Mouse (Mus musculus): Measurements from ENCODE around the gene Egfl8. TPM values are rescaled to one million over a fixed set of nuclear protein-coding genes. Genes with fewer than 3 reads are reported as not detected.

Gene Egfl8
- total RNA-seq (2021): 1 to 10 TPM; 2.7 to 3.3 TPM

DNA sequence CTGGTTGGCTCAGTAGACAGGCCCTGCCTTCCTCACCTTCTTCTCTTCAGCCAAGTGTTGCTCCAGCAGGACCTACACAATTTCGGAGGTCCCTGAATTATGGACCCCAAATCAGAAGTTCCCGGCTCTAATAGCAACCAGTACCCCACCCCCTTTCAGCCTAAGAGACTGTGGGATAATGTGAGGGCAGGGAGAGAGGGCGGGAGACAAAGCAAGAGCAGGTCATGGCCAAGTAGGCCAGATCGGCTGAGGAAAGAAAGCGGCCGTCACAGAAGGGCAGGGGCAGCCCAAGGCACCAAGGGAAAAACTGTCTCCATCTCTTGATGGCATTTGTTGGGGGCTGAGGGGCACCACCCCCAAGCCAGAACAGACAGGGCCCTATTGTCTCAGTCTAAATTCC lies at the start of gene Egfl8:
Gene Egfl8, minus strand, starts transcription at position 101 of the 400 bp plus-strand sequence.
- intact Hi-C loops (cut with DNase I): no loop called here
- no peak for DNase-seq (ENCODE audit: low spot score in 2 of 2)

DNA sequence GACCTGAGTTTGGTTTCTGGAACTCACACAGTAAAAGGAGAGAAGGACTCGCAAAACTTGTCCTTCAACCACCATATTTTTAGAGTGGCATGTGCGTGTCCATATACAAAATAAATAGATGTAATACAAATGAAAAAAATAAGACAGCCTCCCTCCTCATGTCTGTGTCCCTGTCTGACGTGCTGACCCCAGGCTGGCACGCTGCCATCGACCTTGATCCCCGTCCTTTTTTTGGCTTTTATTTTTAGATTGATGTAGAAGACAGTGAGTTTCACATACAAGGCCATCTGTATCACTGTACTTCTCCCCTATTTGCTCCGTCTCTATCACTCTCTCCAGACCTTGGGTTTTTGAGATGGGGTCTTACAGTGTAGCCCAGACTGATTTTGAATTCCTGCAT lies 48.7 kb upstream of the Egfl8 start:
- intact Hi-C loops (cut with DNase I): no loop called here
- DNase-seq (ENCODE audit: low spot score in 2 of 2): no peak

DNA sequence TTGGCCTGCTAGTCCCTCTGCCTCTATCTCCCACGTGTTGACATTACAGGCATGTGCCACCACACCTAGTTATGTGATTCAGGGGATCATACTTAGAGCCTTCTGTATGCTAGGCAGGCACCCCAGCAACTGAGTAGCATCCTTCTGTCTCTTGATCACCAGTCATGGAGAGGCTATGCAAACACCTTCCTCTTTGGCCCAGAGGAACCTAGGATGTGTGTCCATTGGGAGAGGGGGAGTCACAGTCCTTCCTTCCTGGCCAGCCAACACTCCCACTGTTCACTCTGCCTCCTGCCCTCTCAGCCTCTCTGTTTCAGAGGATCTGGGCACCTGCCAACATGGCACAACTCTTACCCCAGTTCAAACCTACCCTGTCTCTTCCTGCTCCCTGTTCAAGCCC lies 47.8 kb upstream of the Egfl8 start:
- intact Hi-C loops (cut with DNase I): no loop called here
- no peak for DNase-seq (ENCODE audit: low spot score in 2 of 2)

DNA sequence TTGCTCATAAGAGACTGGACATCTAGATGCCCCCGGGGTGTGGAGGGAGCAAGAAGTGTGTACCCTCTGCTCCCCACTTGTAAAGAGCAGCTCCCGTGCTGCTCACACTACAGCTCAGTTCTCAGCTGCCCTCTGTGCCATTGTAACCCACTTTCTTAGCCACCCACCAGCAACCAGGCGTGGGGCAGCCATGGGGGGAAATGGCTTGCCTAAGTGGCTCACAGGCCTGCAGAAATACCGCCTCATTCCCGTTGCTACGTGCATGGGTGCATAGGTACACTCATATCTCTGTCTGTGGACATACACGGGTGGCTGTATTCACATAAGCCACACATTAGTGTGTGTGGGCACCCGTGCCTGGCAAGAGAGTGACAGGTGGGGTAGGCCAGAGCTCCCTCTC lies 47.2 kb upstream of the Egfl8 start:
- intact Hi-C loops (cut with DNase I): no loop called here
- no peak for DNase-seq (ENCODE audit: low spot score in 2 of 2)

DNA sequence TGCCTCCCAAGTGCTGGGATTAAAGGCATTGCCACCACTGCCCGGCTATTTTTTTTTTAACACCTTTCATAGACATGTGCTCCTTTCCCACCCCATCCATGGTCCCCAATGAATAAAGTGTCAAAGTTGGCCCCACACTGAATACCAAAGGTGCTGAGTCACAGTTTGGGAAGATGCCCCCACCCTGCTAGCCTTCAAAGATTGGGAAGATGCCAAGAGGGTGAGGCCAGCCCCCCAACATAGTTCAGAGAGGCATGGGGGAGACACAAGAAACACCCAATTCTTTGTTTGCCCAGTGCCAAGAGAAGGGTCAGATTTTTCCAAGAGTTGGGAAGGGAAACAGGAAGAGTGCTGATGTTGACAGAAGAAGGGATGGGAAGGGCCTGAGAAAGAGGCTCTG lies 46.7 kb upstream of the Egfl8 start:
- intact Hi-C loops (cut with DNase I): no loop called here
- DNase-seq (ENCODE audit: low spot score in 2 of 2): no peak

DNA sequence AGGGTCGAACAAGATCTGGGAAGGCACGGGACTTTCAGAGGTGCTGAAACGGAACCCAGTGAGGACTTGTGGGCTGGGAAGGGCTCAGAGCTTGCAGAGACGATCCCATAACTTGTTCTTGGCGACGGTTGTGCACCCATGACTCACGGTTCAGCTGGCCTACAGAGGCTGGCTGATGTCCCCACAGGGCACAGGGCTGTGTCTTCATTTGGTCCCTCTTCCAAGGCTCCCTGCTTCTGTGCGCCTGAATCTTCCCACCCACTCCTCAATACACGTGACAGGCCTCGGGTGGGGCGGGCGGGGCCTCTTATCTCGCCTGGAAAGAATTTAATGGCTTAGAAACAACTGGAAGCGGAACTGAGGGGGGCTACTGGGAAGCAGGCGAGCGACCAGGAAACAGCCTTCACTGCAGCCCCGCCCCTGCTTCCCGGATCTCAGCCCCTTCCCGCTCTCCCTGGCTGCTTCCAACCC lies 45.4 kb upstream of the Egfl8 start:
- intact Hi-C loops (cut with DNase I): no loop called here
- DNase-seq (ENCODE audit: low spot score in 2 of 2): no peak

DNA sequence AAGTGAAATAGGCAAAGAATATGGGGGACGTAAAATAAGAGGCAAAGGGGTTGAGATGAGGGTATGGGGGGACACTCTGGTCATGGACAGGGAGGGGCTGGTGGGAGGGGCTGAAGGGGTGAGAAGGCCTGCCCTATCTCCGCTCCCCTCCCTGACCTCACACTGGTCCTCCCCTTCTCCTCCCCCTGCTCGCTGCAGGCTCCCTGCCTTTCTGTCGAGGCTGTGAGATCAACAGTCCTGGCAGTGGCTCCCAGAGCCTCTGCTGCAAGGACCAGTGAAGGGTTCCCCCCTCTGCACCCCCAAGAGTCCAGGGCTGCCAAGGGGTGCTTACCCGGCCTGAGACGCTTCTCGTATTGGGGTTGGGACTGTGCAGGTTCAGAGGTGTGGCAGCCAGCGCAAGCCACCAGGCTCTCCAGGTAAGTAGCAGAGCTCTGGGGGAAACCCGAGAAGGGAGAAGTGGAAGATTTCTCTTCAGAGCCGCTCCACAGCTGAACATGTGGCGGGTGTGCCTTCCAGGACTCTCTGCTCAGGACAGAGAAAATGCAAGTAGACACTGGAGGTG lies 44.6 kb upstream of the Egfl8 start:
- DNase-seq (ENCODE audit: low spot score in 2 of 2): no peak

DNA sequence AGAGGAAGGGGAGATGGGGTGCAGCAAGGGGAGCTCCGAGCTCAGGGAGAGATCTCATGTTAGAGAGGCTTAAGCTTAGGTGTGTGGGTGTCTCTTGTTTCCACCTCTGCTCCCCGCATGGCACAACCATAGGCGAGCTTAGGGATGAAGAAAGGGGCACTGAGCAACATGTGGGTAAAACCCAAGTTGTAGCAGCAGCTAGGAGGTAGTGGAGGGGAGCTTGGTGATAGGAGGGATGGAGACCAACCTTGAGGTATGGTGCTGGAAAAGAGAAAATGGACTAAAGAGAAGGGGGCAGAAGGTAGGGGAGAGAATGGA lies 44.1 kb upstream of the Egfl8 start:
- DNase-seq (ENCODE audit: low spot score in 2 of 2): no peak
- intact Hi-C loops (cut with DNase I): no loop called here

More for the DNA sequence above, 44.6 kb upstream of the Egfl8 start:
- intact Hi-C loops (cut with DNase I): no loop called here

DNA sequence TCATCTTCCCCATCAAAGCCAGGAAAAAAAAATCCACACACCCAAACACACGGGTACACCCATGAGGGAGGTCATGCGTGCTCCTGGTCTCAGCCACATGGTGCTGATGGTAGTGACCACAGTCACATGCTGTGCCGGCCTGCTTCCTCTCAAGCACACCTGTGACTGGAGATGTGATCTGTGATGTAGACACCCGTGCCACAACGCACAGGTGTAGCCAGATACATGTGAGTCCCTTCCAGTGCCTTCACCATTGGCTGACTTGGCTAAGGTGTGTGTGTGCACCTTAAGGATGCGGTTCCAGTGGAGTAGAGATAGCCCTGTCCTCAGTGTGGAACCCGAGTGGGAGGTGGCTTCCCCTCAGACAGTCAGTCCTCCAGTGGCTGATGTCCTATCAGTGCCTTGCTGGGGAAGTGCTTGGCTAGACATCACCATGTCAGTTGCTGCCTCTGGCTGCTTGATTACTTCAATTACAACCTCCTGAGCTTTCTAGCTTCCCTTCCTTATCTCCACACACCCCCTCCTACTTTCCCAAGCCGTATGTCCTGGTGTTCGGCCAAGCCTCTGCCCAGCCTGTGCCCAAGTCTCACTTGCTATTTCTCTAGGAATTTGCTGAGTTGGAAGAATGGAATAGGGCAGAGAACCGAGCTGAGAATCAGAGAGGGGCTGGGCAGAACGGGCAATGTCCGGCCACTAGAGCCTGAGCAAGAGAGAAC lies 43.6 kb upstream of the Egfl8 start:
- intact Hi-C loops (cut with DNase I): no loop called here
- DNase-seq (ENCODE audit: low spot score in 2 of 2): no peak

DNA sequence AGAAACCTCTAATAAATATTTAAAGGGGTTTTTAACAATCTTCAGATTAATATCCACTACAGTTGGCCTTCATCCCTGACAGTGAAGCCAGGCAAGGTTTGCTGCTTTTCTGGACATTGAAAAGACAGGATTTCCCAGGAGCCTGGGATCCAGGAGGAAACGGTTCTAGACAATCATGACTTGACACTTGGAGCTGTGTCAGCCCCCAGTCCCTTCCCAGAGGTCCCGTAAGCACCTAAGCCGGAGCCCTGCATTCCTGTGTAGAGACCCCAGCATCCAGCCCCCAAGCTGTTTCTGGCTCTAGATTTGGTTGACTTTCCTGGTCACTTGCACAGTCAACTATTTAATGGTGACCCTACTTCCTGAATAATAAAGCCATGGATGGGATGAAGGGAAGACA lies 42.8 kb upstream of the Egfl8 start:
- intact Hi-C loops (cut with DNase I): no loop called here
- no peak for DNase-seq (ENCODE audit: low spot score in 2 of 2)

DNA sequence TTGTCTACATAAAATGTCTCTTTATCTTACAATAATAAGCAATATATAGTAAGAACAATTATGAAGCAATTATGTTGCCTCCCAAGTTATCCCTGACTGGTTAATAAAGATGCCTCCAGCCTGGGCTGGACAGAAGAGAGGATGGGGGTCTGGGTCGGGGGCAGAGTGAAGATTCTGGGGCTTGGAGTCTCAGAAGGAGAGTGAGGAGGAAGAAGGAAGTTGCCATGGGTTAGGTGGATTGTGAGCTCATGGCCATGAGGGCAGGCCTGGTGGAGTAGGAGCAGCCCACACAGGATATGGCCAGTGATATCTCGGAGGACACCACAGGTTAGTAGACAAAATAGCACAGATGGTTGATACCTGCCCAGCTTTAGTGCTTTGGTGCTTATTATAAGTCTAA lies 42.4 kb upstream of the Egfl8 start:
- no peak for DNase-seq (ENCODE audit: low spot score in 2 of 2)
- intact Hi-C loops (cut with DNase I): no loop called here

DNA sequence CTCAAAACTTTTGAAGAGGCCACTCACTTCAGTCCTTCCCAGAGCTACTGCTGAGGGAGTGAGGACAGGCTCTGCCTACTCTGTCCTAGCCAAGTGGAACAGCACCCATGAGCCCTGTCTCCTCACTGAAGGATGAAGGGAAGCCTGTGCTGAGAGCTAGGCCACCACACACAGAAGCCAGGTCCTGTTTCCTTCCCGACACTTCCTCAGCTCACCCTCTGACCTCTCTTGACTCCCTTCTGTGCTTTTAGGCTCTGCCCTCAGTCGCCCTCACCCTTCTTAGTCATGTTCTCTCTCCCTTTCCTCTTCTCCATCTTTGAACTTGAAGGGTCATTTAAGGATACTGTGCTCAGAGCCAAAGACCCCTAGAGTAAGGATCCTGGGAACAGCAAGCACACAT lies 41.5 kb upstream of the Egfl8 start:
- intact Hi-C loops (cut with DNase I): no loop called here
- no peak for DNase-seq (ENCODE audit: low spot score in 2 of 2)

DNA sequence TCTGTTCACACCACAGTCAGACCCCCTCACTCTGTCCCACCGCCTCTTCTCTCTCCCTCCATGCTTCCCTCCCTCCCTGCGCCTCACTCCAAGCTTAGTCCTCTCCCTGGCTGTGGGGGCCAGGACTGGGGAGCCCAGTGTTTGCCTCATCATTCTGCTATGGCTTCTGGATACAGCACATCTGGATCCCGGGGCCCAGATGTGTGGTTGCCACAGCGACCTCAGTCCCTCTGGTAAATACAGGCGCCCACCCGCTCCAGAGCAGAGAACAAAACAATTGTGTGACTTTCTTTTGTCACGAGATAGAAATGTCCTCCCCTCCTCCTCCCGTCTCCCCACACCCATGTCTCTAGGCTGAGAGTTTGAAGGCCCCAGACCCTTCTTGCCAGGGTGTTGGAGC lies 40.9 kb upstream of the Egfl8 start:
- no peak for DNase-seq (ENCODE audit: low spot score in 2 of 2)
- intact Hi-C loops (cut with DNase I): no loop called here

DNA sequence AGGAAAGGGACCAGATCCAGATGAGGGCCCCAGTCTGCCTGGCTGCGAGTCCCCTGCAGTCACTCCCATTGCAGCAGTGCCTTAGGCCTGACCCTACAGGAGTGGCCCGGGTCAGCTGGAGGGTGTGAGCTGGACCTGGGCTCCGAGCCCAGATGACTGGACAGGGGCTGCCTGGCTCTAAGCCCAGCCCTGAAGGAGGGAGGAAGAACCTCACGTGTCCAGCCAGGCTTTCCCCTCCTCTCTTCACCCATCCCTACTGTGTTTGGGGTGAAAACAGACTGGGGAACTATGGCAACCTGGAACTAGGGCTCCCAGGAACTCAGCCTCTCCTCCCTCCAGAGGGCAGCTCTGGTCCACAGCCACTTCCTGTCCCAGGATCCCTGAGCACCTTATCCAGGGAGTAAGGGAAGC lies 39.8 kb upstream of the Egfl8 start:
- DNase-seq (ENCODE audit: low spot score in 2 of 2): peak in 1 of 2 experiments; percentile 64
- intact Hi-C loops (cut with DNase I): loop anchor here (2.0 kb wide), 1 partner anchor 57 kb away; no protein-coding TSS in a partner anchor

DNA sequence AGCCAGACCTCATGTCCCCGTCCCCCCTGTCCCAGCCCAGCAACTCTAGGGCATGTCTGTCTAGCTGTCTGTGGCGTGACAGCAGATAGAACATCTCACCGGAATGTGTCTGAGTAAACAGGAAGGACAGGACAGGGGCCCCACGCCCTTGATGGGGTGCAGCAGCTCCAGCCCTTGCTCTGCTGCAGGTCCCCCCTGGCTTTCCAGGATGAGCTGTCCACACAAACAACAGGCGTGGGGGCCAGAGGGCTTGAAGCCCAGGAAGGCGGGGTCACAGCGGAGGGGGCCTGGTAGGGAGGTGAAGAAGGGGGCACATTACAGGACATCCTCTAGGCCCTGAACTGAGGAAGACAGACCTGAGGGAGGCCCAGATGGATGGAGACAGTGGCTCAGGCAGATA lies 39.4 kb upstream of the Egfl8 start:
- intact Hi-C loops (cut with DNase I): loop anchor here (2.0 kb wide), 1 partner anchor 58 kb away; no protein-coding TSS in a partner anchor
- DNase-seq (ENCODE audit: low spot score in 2 of 2): no peak

DNA sequence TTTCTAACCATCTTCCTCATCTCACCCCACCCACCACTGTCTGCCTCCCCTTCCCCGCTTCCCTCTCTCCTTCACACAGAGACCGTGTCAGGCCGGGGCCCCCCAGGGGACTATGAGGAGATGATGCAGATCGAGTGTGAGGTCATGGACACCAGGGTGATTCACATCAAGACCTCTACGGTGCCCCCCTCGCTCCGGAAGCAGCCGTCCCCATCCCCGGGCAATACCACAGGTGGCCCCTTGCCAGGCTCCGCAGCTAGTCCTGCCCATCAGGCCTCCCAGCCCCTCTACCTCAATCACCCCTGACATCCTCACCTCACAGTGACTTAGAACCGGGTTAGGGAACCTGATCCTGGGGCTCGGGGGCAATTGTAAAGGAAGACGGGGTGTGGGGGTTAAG lies 38.6 kb upstream of the Egfl8 start:
- DNase-seq (ENCODE audit: low spot score in 2 of 2): no peak
- intact Hi-C loops (cut with DNase I): loop anchor here (2.0 to 5.0 kb wide), 2 partner anchors 58 to 183 kb away; partner anchors contain the start of genes Dxo and Stk19

DNA sequence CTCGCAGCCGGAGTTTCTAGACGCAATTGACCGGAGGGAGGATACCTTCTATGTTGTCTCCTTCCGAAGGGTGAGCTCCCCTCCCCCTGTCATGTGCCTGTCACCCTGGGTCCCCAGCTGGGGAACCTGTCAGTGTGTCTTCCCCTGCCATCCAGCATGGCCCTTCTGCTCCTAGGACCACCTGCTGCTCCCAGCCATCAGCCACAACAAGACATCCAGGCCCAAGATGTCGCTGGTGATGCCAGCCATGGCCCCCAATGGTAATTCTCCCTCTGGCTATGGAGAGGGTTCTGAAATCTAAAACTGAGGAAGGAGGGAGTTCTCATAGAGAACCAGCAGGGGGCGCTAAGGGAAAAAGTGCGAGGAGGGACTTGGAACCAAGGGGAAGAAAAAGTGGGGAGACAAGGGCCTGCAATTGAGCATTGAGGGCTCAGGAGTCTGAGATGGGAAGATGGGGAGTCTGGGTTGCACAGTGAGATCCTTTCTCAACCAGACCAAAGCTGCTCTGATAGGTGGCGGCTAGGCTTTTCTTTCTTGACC lies 38.0 kb upstream of the Egfl8 start:
- intact Hi-C loops (cut with DNase I): loop anchor here (2.0 to 5.0 kb wide), 2 partner anchors 59 to 183 kb away; partner anchors contain the start of genes Dxo and Stk19
- DNase-seq (ENCODE audit: low spot score in 2 of 2): no peak

DNA sequence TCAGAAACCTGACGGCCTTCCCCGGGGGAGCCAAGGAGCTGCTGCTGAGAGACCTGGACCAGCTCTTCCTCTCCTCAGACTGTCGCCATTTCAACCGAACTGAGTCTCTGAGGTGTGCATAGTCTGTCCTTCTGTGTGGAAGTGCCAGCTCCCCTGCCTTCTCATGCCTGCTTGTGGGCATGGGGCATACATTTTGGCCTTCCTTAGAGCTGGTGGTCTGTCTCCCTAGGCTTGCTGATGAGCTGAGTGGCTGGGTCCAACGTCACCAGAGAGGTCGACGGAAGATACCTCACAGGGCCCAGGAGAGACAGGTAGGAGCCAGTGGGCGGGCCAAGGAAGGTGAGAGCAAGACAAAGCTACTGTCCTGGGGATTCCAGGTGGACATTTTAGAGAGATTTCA lies 37.2 kb upstream of the Egfl8 start:
- DNase-seq (ENCODE audit: low spot score in 2 of 2): no peak
- intact Hi-C loops (cut with DNase I): loop anchor here (5.0 kb wide), 1 partner anchor 184 kb away; the partner anchor contains the start of genes Dxo and Stk19

DNA sequence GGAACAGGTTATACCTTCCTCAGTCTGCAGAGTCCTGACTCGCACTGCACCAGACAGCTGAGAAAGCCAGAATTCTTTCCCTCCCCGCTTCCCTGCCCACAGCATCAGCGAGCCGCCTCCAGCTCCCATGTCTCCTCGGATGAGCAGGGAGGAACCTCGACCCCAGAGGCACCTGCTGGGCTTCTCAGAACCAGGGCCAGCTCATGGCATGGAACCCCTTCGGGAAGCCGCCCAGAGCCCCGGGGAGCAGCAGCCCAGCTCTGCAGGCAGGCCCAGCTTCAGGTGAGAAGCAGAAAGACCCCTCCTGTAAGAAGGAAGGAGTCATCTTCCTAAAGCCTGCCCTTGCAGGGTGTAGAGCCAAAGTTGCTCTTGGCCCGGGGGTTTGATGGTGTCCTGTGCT lies 36.8 kb upstream of the Egfl8 start:
- no peak for DNase-seq (ENCODE audit: low spot score in 2 of 2)
- intact Hi-C loops (cut with DNase I): loop anchor here (5.0 kb wide), 1 partner anchor 185 kb away; the partner anchor contains the start of genes Dxo and Stk19

DNA sequence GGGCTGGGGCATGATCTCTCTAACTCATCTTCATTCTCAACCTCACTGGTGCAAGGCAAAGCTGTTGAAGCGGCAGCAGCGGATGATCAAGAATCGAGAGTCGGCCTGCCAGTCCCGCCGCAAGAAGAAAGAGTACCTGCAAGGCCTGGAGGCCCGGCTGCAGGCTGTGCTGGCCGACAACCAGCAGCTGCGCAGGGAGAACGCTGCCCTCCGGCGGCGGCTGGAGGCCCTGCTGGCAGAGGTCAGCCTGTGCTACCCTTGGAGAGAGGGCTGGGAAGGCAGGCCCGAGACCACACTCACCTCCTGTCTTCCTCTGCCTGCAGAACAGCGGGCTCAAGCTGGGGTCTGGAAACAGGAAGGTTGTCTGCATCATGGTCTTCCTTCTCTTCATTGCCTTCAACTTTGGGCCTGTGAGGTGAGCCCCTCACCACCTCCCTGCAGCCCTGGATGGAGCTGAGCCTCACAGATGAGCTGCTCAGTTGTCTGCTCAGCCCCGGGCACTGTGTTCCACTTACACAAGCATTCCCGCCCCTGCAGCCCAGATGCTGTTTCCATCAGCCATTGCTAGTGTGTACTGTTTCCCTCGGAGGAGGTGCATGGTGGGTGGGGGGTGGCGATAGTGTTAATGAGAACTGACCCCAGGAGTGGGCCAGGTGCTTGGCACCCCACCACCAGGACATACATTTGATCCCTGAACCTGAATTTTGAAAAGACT lies 35.9 kb upstream of the Egfl8 start:
- no peak for DNase-seq (ENCODE audit: low spot score in 2 of 2)
- intact Hi-C loops (cut with DNase I): loop anchor here (5.0 kb wide), 1 partner anchor 186 kb away; the partner anchor contains the start of genes Dxo and Stk19

All from left cerebral cortex, postnatal 36 days (tissue).